Mouse (Mus musculus): ENCODE measurements around the gene Abhd11. TPM values are rescaled to one million over a fixed set of nuclear protein-coding genes. Genes with fewer than 3 reads are reported as not detected.
"Not testable (repeated sequence)": the region's sequence is repeated elsewhere in the genome, so short reads cannot be mapped to it uniquely, and the experiment has no call there.

Gene Abhd11
- polyA plus RNA-seq, 1 experiment from 2014 or later: 42.7 TPM

GRCm38 (mm10) chr5:135037946-135038345 lies 29.0 kb downstream of the Abhd11 start:
- 83% methylated on average over 3 of the region's 3 CpGs for WGBS
- Histone ChIP-seq H3K4me1 (ENCODE audit: control insufficient read depth, insufficient read depth, low read length) (no peaks in the 10 kb centered on the region), H3K27ac (replicated peaks; ENCODE audit: low read depth, low read length) (no peak overlapping the region), H3K4me2 (ENCODE audit: low read depth, low read length) (no peak overlapping the region), H3K9me3 (replicated peaks; ENCODE audit: control insufficient read depth, low read length) (no peaks in the 10 kb centered on the region), H3K27me3 (ENCODE audit: control insufficient read depth, insufficient read depth, low read length) (no peaks in the 10 kb centered on the region), H3K4me3 (ENCODE audit: low read depth, low read length) (no peak overlapping the region), H3K9ac (replicated peaks; ENCODE audit: low read length) (no peak overlapping the region), H3K36me3 (replicated peaks; ENCODE audit: control insufficient read depth, insufficient read depth, low read depth, low read length) (no peaks in the 10 kb centered on the region; the same call in 1 of the 2 replicates)
- DNase-seq (ENCODE audit: low spot score): no peak
- no peak for ATAC-seq (replicated peaks; ENCODE audit: insufficient number of reproducible peaks, low FRiP score, low TSS enrichment, low read depth)

DNA sequence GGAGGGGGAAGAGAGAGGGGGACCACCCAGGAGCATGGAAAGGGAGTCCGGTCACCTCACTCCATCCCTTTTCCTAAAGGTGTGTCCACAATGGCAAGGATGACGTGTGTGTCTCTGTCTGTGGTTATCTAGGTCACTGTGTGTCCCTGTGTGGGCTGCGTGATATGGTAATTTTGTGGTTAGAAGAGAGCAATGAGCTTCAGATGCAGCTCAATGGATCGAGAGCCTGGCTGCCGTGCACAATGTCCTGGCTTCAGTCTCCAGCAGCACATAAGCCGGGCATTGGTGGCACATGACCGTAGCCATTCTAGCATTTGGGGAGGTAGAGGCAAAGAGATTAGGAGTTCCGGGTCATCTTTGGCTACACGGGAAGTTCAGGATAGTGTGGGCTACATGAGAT lies 30.6 kb downstream of the Abhd11 start:
- Histone ChIP-seq H3K4me2 (ENCODE audit: low read depth, low read length) (no peak overlapping the region), H3K9me3 (replicated peaks; ENCODE audit: control insufficient read depth, low read length) (no peaks in the 10 kb centered on the region), H3K36me3 (replicated peaks; ENCODE audit: control insufficient read depth, insufficient read depth, low read depth, low read length) (no peaks in the 10 kb centered on the region; the same call in 1 of the 2 replicates), H3K4me3 (ENCODE audit: low read depth, low read length) (no peak overlapping the region), H3K9ac (replicated peaks; ENCODE audit: low read length) (no peak overlapping the region), H3K4me1 (ENCODE audit: control insufficient read depth, insufficient read depth, low read length) (no peaks in the 10 kb centered on the region), H3K27ac (replicated peaks; ENCODE audit: low read depth, low read length) (no peak overlapping the region), H3K27me3 (ENCODE audit: control insufficient read depth, insufficient read depth, low read length) (no peaks in the 10 kb centered on the region)
- DNase-seq (ENCODE audit: low spot score) (no peak), ATAC-seq (replicated peaks; ENCODE audit: insufficient number of reproducible peaks, low FRiP score, low TSS enrichment, low read depth) (no peak)
- WGBS: 84% methylated on average over 9 of the region's 9 CpGs

- ATAC-seq (replicated peaks; ENCODE audit: insufficient number of reproducible peaks, low FRiP score, low TSS enrichment, low read depth): no peak
Measured at GRCm38 (mm10) chr5:135040059-135040458, 31.1 kb downstream of the Abhd11 start.

DNA sequence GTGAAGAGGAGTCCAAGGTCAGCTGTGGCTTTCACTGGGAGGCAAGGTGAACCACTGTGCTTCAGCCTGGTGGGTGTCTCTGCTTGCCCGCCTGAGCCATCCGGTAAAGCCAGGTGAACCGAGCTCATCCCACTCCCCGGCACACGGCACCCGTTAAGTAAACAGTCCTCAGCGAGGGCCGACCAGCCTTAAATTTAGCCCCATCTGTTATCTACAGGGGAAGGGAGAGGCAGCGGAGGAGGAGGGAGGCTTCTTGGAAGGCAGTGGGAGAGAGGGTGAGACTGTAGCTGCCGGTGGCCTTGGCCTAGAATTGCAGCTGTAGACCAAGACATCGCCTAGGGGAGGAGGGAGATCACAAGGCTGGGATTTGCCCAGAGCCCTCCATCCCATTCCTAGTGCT lies 31.8 kb downstream of the Abhd11 start:
- H3K4me1 ChIP-seq (ENCODE audit: control insufficient read depth, insufficient read depth, low read length): no peaks in the 10 kb centered on the region
- H3K27me3 ChIP-seq (ENCODE audit: control insufficient read depth, insufficient read depth, low read length): no peaks in the 10 kb centered on the region
- WGBS: 76% methylated on average over 11 of the region's 11 CpGs
- H3K9me3 ChIP-seq (replicated peaks; ENCODE audit: control insufficient read depth, low read length): no peaks in the 10 kb centered on the region
- ATAC-seq (replicated peaks; ENCODE audit: insufficient number of reproducible peaks, low FRiP score, low TSS enrichment, low read depth): no peak
- no peak overlapping the region for H3K4me3 ChIP-seq (ENCODE audit: low read depth, low read length)
- no peak overlapping the region for H3K27ac ChIP-seq (replicated peaks; ENCODE audit: low read depth, low read length)
- H3K36me3 ChIP-seq (replicated peaks; ENCODE audit: control insufficient read depth, insufficient read depth, low read depth, low read length): no peaks in the 10 kb centered on the region; the same call in 1 of the 2 replicates
- no peak overlapping the region for H3K9ac ChIP-seq (replicated peaks; ENCODE audit: low read length)
- no peak overlapping the region for H3K4me2 ChIP-seq (ENCODE audit: low read depth, low read length)
- no peak for DNase-seq (ENCODE audit: low spot score)

More at GRCm38 (mm10) chr5:135040059-135040458, 31.1 kb downstream of the Abhd11 start:
- no peak overlapping the region for H3K4me2 ChIP-seq (ENCODE audit: low read depth, low read length)
- H3K4me3 ChIP-seq (ENCODE audit: low read depth, low read length): no peak overlapping the region
- no peak for DNase-seq (ENCODE audit: low spot score)
- no peaks in the 10 kb centered on the region for H3K9me3 ChIP-seq (replicated peaks; ENCODE audit: control insufficient read depth, low read length)
- no peaks in the 10 kb centered on the region; the same call in 1 of the 2 replicates for H3K36me3 ChIP-seq (replicated peaks; ENCODE audit: control insufficient read depth, insufficient read depth, low read depth, low read length)
- H3K27ac ChIP-seq (replicated peaks; ENCODE audit: low read depth, low read length): no peak overlapping the region
- 33% methylated on average over 6 of the region's 6 CpGs for WGBS
- no peak overlapping the region for H3K9ac ChIP-seq (replicated peaks; ENCODE audit: low read length)
- H3K27me3 ChIP-seq (ENCODE audit: control insufficient read depth, insufficient read depth, low read length): no peaks in the 10 kb centered on the region
- H3K4me1 ChIP-seq (ENCODE audit: control insufficient read depth, insufficient read depth, low read length): no peaks in the 10 kb centered on the region

DNA sequence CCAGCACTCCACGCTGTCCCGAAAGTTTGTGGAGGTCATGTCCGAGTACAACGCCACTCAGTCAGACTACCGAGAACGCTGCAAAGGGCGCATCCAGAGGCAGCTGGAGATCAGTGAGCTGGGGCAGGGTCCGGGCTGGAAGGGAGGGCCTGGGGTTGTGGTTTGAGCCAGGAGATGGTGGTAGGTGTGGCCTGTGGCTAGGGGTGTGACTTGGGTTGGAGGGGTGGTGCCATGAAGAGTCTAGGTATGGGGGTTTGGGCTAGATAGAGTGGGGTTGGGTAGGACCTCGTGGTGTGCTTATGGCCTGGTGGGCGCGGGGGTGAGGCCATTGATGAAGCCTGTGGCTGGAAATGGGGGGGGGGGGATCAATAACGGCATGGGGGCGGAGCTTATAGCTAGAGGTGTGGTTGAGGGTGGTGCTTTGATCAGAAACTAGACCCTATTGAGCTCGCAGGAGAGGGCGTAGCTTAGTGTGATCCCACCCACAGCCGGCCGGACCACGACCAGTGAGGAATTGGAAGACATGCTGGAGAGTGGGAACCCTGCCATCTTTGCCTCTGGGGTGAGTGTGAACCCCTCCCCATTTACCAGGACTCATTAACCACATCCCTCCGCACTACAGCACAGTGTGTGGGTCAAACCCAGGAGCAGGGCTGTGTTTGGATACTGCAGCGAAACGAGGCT lies 33.3 kb downstream of the Abhd11 start:
- Histone ChIP-seq H3K9ac (replicated peaks; ENCODE audit: low read length) (no peak overlapping the region), H3K4me1 (ENCODE audit: control insufficient read depth, insufficient read depth, low read length) (no peaks in the 10 kb centered on the region), H3K27me3 (ENCODE audit: control insufficient read depth, insufficient read depth, low read length) (no peaks in the 10 kb centered on the region), H3K4me2 (ENCODE audit: low read depth, low read length) (no peak overlapping the region), H3K36me3 (replicated peaks; ENCODE audit: control insufficient read depth, insufficient read depth, low read depth, low read length) (no peaks in the 10 kb centered on the region; the same call in 1 of the 2 replicates), H3K27ac (replicated peaks; ENCODE audit: low read depth, low read length) (no peak overlapping the region), H3K4me3 (ENCODE audit: low read depth, low read length) (no peak overlapping the region), H3K9me3 (replicated peaks; ENCODE audit: control insufficient read depth, low read length) (no peaks in the 10 kb centered on the region)
- ATAC-seq (replicated peaks; ENCODE audit: insufficient number of reproducible peaks, low FRiP score, low TSS enrichment, low read depth) (peak; percentile 24; the same call in 1 of the 2 replicates), DNase-seq (ENCODE audit: low spot score) (no peak)
- WGBS: 26% methylated on average over 21 of the region's 21 CpGs

GRCm38 (mm10) chr5:135044575-135044974 lies 35.6 kb downstream of the Abhd11 start:
- H3K9ac ChIP-seq (replicated peaks; ENCODE audit: low read length): no peak overlapping the region
- no peaks in the 10 kb centered on the region for H3K4me1 ChIP-seq (ENCODE audit: control insufficient read depth, insufficient read depth, low read length)
- ATAC-seq (replicated peaks; ENCODE audit: insufficient number of reproducible peaks, low FRiP score, low TSS enrichment, low read depth) (no peak), DNase-seq (ENCODE audit: low spot score) (no peak)
- 93% methylated on average over 3 of the region's 3 CpGs for WGBS
- no peaks in the 10 kb centered on the region for H3K27me3 ChIP-seq (ENCODE audit: control insufficient read depth, insufficient read depth, low read length)
- no peak overlapping the region for H3K4me3 ChIP-seq (ENCODE audit: low read depth, low read length)
- no peak overlapping the region for H3K4me2 ChIP-seq (ENCODE audit: low read depth, low read length)
- no peaks in the 10 kb centered on the region; the same call in 1 of the 2 replicates for H3K36me3 ChIP-seq (replicated peaks; ENCODE audit: control insufficient read depth, insufficient read depth, low read depth, low read length)
- no peaks in the 10 kb centered on the region for H3K9me3 ChIP-seq (replicated peaks; ENCODE audit: control insufficient read depth, low read length)
- no peak overlapping the region for H3K27ac ChIP-seq (replicated peaks; ENCODE audit: low read depth, low read length)

DNA sequence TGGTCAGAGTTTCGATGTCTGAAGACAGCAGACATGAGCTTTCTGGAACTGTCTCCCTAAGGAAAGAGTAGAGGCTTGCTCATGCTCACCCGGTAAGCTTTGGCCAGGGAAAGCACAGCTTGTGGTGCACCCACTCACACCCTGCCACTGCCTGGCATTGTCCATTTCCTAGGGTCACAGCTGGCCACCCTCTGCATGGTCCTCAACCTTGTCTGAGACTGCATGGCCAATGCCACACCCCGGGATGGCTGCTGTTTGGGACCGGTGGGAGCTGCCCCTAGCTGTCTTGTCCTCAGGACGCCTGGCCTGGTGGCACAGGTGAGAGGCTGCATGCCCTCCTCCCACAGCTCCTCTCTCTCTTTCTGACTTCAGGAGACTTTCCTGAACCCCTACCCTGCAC lies 39.6 kb downstream of the Abhd11 start:
- H3K4me3 ChIP-seq (ENCODE audit: low read depth, low read length): no peak overlapping the region
- H3K9me3 ChIP-seq (replicated peaks; ENCODE audit: control insufficient read depth, low read length): no peaks in the 10 kb centered on the region
- WGBS: 94% methylated on average over 5 of the region's 5 CpGs
- H3K4me2 ChIP-seq (ENCODE audit: low read depth, low read length): no peak overlapping the region
- ATAC-seq (replicated peaks; ENCODE audit: insufficient number of reproducible peaks, low FRiP score, low TSS enrichment, low read depth) (no peak), DNase-seq (ENCODE audit: low spot score) (no peak)
- no peaks in the 10 kb centered on the region for H3K4me1 ChIP-seq (ENCODE audit: control insufficient read depth, insufficient read depth, low read length)
- H3K9ac ChIP-seq (replicated peaks; ENCODE audit: low read length): no peak overlapping the region
- no peak overlapping the region for H3K27ac ChIP-seq (replicated peaks; ENCODE audit: low read depth, low read length)
- H3K27me3 ChIP-seq (ENCODE audit: control insufficient read depth, insufficient read depth, low read length): no peaks in the 10 kb centered on the region
- H3K36me3 ChIP-seq (replicated peaks; ENCODE audit: control insufficient read depth, insufficient read depth, low read depth, low read length): no peaks in the 10 kb centered on the region

DNA sequence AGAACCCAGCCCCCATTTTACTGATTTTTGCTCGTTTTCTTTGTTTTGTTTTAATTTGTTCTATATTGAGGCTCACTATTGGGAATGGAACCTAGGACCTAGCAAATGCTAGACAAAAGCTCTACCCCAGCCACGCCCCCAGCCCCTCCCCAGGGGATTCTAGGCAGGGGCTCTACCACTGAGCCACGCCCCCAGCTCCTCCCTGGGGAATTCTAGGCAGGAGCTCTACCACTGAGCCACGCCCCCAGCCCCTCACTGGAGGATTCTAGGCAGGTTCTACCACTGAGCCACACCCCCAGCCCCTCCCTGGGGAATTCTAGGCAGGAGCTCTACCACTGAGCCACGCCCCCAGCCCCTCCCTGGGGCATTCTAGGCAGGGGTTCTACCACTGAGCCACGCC lies 40.3 kb downstream of the Abhd11 start:
- H3K4me2 ChIP-seq (ENCODE audit: low read depth, low read length); H3K27me3 ChIP-seq (ENCODE audit: control insufficient read depth, insufficient read depth, low read length); H3K4me3 ChIP-seq (ENCODE audit: low read depth, low read length); H3K9me3 ChIP-seq (replicated peaks; ENCODE audit: control insufficient read depth, low read length); H3K9ac ChIP-seq (replicated peaks; ENCODE audit: low read length); H3K27ac ChIP-seq (replicated peaks; ENCODE audit: low read depth, low read length); H3K36me3 ChIP-seq (replicated peaks; ENCODE audit: control insufficient read depth, insufficient read depth, low read depth, low read length); H3K4me1 ChIP-seq (ENCODE audit: control insufficient read depth, insufficient read depth, low read length); ATAC-seq (replicated peaks; ENCODE audit: insufficient number of reproducible peaks, low FRiP score, low TSS enrichment, low read depth); DNase-seq (ENCODE audit: low spot score): not testable (repeated sequence)
- WGBS: 91% methylated on average over 6 of the region's 6 CpGs

Measured in embryonic facial prominence, embryonic 11.5 days (tissue).